Mouse (Mus musculus): ENCODE measurements around the gene Kat6b. TPM values are rescaled to one million over a fixed set of nuclear protein-coding genes. Genes with fewer than 3 reads are reported as not detected.

Kat6b gene
- 21.1 TPM for polyA plus RNA-seq (2017; shearing (Covaris generic))

DNA sequence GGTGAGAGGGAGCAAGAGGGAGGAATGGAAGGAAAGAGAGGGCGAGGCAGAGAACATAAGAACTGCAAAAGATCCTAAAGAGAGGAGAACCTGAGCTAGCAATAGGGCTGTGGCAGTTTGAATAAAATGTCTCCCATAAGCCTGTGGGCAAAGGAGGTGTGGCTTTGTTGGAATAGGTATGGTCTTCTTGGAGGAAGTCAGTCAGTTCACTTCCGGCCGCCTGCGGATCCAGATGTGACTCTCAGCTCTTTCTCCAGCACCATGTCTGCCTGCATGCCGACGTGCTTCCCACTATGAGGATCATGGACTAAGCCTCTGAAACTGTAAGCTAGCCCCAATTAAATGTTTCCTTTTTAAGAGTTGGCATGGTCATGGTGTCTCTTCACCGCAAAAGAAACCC lies at the start of gene Kat6b:
TSS of gene Kat6b (plus strand) at position 204 of the 400 bp plus-strand sequence.

DNA sequence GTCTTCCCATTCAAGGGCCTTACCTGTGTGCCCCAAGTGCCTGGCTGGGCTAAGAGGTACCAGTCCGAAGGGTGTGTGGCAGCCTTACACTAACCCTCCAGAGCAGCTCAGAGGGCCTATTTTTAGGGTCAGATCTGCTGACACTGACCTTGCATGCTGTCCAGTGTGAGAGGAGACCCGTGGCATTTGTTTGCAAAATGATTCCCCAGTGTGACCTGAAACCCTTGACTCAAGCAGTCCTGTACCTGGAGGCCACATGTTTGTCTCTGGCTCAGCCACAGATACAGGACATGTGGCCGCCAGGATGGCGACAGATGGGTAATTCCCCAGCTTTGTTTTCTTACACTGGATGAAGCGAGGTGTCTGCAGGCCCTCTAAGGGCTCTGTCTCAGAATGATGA lies 233.3 kb downstream of the Kat6b start, which contains the start of gene Dupd1:
TSS of gene Dupd1 (minus strand) at position 91 of the 400 bp plus-strand sequence.

Other genes starting within 250 kb of the Kat6b start
- gene Dupd1, start 233.1 kb downstream of the Kat6b start, polyA plus RNA-seq (2017; shearing (Covaris generic)): not detected